Mouse (Mus musculus) embryonic facial prominence, embryonic 13.5 days (tissue): ENCODE data around the gene Cacng6. TPM values are rescaled to one million over a fixed set of nuclear protein-coding genes. Genes with fewer than 3 reads are reported as not detected.

Experiments
- ATAC-seq: fragments of 200-750 bp; cut with Nextera tagmentation; 2 replicates; pipeline ENCODE4 v1.8.0; 2017; ENCODE audit warnings: low read depth; ENCODE audit not compliant: insufficient number of reproducible peaks, insufficient read depth, low FRiP score, low TSS enrichment
- H3K27ac ChIP-seq: fragments of 300-500 bp; sonication (generic); 2 replicates; pipeline ENCODE4 v1.5.1; 2015; ENCODE audit warnings: moderate library complexity, mild to moderate bottlenecking, inconsistent platforms
- H3K27me3 ChIP-seq: fragments of 300-500 bp; sonication (generic); 2 replicates; pipeline ENCODE4 v1.6.1; 2015; ENCODE audit warnings: mild to moderate bottlenecking, inconsistent platforms
- H3K36me3 ChIP-seq: fragments of 300-500 bp; sonication (generic); 2 replicates; pipeline ENCODE4 v1.6.1; 2015; ENCODE audit warnings: mild to moderate bottlenecking, inconsistent platforms
- H3K4me1 ChIP-seq: fragments of 300-500 bp; sonication (generic); 2 replicates; pipeline ENCODE4 v1.6.1; 2015; ENCODE audit warnings: inconsistent platforms
- H3K4me2 ChIP-seq: fragments of 300-500 bp; sonication (generic); 2 replicates; pipeline ENCODE4 v1.6.1; 2015; ENCODE audit warnings: moderate library complexity, mild to moderate bottlenecking, inconsistent platforms
- H3K4me3 ChIP-seq: fragments of 300-500 bp; sonication (generic); 2 replicates; pipeline ENCODE4 v1.5.1; 2015; ENCODE audit warnings: mild to moderate bottlenecking, inconsistent platforms
- H3K9ac ChIP-seq: fragments of 300-500 bp; sonication (generic); 2 replicates; pipeline ENCODE4 v1.6.1; 2015; ENCODE audit warnings: mild to moderate bottlenecking, inconsistent platforms
- H3K9me3 ChIP-seq: fragments of 300-500 bp; sonication (generic); 2 replicates; pipeline ENCODE4 v1.6.1; 2016; ENCODE audit warnings: inconsistent platforms
- WGBS: fragments of 180-500 bp; shearing (Covaris S2); methylation state at CpG from one replicate; pipeline ENCODE4 v1.1.7; 2015; ENCODE audit warnings: mixed read lengths; 5-methylcytosine and 5-hydroxymethylcytosine counted together
- polyA plus RNA-seq: library from polyadenylated mRNA; unstranded; fragments of >200 nt; fragmentation: Nextera tagmentation; extraction: Ambion mirVana; gene quantifications from 2 replicates; pipeline ENCODE4 v1.2.1, GENCODE M21; 2015

The Cacng6 gene
- polyA plus RNA-seq, 1 experiment from 2014 or later: 0.46 TPM

DNA sequence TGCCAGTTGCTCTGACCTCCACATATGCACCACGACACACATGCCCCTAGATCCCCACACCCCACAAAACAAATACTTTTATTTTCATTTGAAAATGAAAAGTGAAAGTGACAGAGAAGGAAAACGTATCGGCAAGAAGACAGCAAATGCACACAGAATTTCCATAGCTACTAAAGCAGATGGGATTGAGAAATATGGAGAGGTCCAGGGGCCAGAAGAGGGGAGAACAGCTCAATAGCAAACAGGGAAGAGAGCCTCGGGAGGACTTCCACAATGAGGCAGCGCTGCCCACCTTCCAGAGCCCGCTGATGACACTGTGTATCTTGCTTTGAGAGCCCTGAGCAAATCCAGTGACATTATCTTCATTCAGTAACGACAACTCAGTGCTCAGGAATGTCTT lies 1.9 kb upstream of the Cacng6 start:
- Histone ChIP-seq H3K4me1 (peaks cover 5% of the 10 kb centered on the region; the same call in 1 of the 2 replicates), H3K27me3 (peaks cover 88% of the 10 kb centered on the region), H3K27ac (no peak overlapping the region), H3K36me3 (no peaks in the 10 kb centered on the region), H3K9me3 (no peaks in the 10 kb centered on the region), H3K4me2 (no peak overlapping the region), H3K4me3 (no peak overlapping the region), H3K9ac (no peak overlapping the region)
- no peak for ATAC-seq
- 59% methylated on average over 7 of the region's 7 CpGs for WGBS

- H3K9me3 ChIP-seq: no peaks in the 10 kb centered on the region
- no peaks in the 10 kb centered on the region for H3K36me3 ChIP-seq
- H3K4me3 ChIP-seq: peak overlapping the region; percentile 23
- peaks cover 74% of the 10 kb centered on the region for H3K27me3 ChIP-seq
- no peak overlapping the region for H3K27ac ChIP-seq
- WGBS: under 1% methylated on average over 30 of the region's 30 CpGs
- no peak for ATAC-seq
- H3K9ac ChIP-seq: peak overlapping the region; percentile 32; the same call in 1 of the 2 replicates
- H3K4me2 ChIP-seq: peak overlapping the region; percentile 46
- H3K4me1 ChIP-seq: peaks cover 5% of the 10 kb centered on the region; the same call in 1 of the 2 replicates
Measured at GRCm38 (mm10) chr7:3423430-3423829, 565 bp upstream of the Cacng6 start.

GRCm38 (mm10) chr7:3425141-3425540 lies 1.1 kb downstream of the Cacng6 start:
- H3K36me3 ChIP-seq: no peaks in the 10 kb centered on the region
- no peak overlapping the region for H3K27ac ChIP-seq
- H3K4me3 ChIP-seq: no peak overlapping the region
- no peak overlapping the region for H3K9ac ChIP-seq
- no peak for ATAC-seq
- no peaks in the 10 kb centered on the region for H3K9me3 ChIP-seq
- H3K4me1 ChIP-seq: peaks cover 5% of the 10 kb centered on the region; the same call in 1 of the 2 replicates
- peaks cover 63% of the 10 kb centered on the region for H3K27me3 ChIP-seq
- no peak overlapping the region for H3K4me2 ChIP-seq
- 84% methylated on average over 5 of the region's 5 CpGs for whole genome bisulfite sequencing

DNA sequence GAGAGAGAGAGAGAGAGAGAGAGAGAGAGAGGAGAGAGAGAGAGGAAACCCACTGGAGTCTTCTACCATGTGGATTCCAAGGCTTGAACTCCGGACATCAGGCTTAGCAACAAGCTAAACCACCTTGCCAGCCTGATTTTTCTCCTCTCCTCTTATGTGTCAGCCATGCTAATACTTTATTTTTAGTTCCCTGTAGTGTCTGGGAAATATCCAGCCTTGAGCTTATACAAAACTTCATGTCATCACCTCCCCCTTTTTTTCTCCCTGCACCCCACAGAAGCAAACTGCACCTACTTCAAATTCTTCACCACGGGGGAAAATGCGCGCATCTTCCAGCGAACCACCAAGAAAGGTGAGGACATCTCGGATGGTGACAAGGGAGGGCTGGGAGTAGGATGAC lies 6.2 kb downstream of the Cacng6 start:
- WGBS: 80% methylated on average over 6 of the region's 6 CpGs

DNA sequence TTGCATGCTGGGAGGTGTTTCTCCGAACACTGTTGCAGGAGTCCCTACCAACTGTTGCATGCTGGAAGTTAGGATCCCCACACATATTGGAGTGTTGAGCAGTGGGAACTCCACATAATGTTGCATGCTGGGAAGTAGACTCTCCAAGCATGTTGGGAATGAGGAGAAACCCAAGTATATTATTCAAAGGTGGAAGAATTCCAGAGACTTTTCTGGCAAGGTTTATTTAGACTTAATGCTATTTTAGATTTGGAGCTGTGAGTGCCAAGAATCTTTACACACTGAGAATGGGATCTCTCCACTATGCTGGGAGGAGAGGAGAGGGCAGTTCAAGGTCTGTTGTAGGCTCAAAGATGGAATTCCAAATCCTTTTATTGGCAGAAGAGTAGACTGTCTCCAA lies 8.1 kb downstream of the Cacng6 start:
- ATAC-seq: no peak
- H3K4me3 ChIP-seq: no peak overlapping the region
- H3K9ac ChIP-seq: no peak overlapping the region
- 92% methylated on average over 1 of the region's 1 CpGs for WGBS
- no peaks in the 10 kb centered on the region for H3K4me1 ChIP-seq
- no peaks in the 10 kb centered on the region for H3K36me3 ChIP-seq
- H3K27ac ChIP-seq: no peak overlapping the region
- no peak overlapping the region for H3K4me2 ChIP-seq
- no peaks in the 10 kb centered on the region for H3K9me3 ChIP-seq
- peaks cover 8% of the 10 kb centered on the region for H3K27me3 ChIP-seq

More for the DNA sequence above, 6.2 kb downstream of the Cacng6 start:
- Histone ChIP-seq H3K36me3 (no peaks in the 10 kb centered on the region), H3K4me1 (no peaks in the 10 kb centered on the region), H3K4me3 (no peak overlapping the region), H3K4me2 (no peak overlapping the region), H3K27me3 (peaks cover 18% of the 10 kb centered on the region), H3K9ac (no peak overlapping the region), H3K27ac (no peak overlapping the region), H3K9me3 (no peaks in the 10 kb centered on the region)
- no peak for ATAC-seq

- no peaks in the 10 kb centered on the region for H3K4me1 ChIP-seq
- WGBS: 61% methylated on average over 5 of the region's 5 CpGs
Measured at GRCm38 (mm10) chr7:3437941-3438340, 13.9 kb downstream of the Cacng6 start.

DNA sequence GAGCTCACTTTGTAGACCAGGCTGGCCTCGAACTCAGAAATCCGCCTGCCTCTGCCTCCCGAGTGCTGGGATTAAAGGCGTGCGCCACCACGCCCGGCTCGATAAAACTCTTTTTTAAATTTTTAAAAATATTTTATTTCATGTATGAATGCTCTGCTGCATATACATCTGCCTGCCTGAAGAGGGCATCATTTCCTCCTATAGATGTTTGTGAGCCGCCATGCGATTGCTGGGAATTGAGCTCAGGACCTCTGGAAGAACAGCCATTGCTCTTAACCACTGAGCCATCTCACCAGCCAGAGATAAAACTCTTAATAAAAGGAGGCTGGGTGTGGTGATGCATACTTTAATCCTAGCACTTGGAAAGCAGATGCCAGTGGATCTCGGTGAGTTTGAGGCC lies 16.0 kb downstream of the Cacng6 start:
- Histone ChIP-seq H3K9me3 (no peaks in the 10 kb centered on the region), H3K36me3 (no peaks in the 10 kb centered on the region), H3K4me2 (no peak overlapping the region), H3K9ac (no peak overlapping the region), H3K27me3 (no peaks in the 10 kb centered on the region), H3K27ac (no peak overlapping the region), H3K4me3 (no peak overlapping the region), H3K4me1 (no peaks in the 10 kb centered on the region)
- WGBS: 81% methylated on average over 9 of the region's 11 CpGs
- ATAC-seq: no peak

More at GRCm38 (mm10) chr7:3437941-3438340, 13.9 kb downstream of the Cacng6 start:
- H3K27me3 ChIP-seq: no peaks in the 10 kb centered on the region
- no peak overlapping the region for H3K4me3 ChIP-seq
- H3K9me3 ChIP-seq: no peaks in the 10 kb centered on the region
- no peak overlapping the region for H3K27ac ChIP-seq
- H3K4me2 ChIP-seq: no peak overlapping the region
- H3K36me3 ChIP-seq: no peaks in the 10 kb centered on the region
- H3K9ac ChIP-seq: no peak overlapping the region
- ATAC-seq: no peak

- no peak overlapping the region for H3K4me3 ChIP-seq
- no peaks in the 10 kb centered on the region for H3K27me3 ChIP-seq
- no peaks in the 10 kb centered on the region for H3K9me3 ChIP-seq
- no peak overlapping the region for H3K27ac ChIP-seq
- H3K36me3 ChIP-seq: no peaks in the 10 kb centered on the region
- 60% methylated on average over 8 of the region's 8 CpGs for WGBS
- ATAC-seq: no peak
- no peak overlapping the region for H3K9ac ChIP-seq
- H3K4me1 ChIP-seq: no peaks in the 10 kb centered on the region
- no peak overlapping the region for H3K4me2 ChIP-seq
Measured at GRCm38 (mm10) chr7:3440526-3440925, 16.5 kb downstream of the Cacng6 start.

DNA sequence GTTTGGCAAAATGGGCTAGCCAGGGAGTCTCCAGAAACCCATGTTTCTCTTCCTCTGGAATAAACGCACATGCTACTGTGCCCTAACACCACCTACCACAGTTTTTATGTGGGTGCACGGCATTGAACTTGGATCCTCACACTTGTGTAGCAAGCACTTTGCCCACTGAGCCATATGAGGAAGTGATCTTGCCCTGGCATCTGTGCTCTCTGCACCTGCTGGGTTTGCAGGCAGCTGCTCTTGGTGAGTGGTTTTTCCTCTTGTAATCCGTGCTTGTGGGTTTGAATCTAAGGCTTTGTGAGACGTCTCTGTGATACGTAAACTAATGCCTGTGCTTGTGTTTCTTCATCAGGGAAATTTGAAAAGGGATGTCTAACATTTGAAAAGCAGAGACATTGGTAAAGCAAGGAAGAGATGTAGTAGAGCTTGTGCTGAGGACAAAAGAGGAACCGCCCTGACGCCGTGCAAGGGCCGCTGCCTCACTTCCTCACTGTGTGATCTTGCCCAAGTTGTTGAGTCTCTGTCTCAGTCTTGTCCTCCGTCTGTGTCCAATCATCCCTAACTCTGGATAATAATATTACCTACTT lies 18.6 kb downstream of the Cacng6 start:
- 82% methylated on average over 10 of the region's 10 CpGs for WGBS
- Histone ChIP-seq H3K36me3 (no peaks in the 10 kb centered on the region), H3K9ac (no peak overlapping the region), H3K4me3 (no peak overlapping the region), H3K4me1 (no peaks in the 10 kb centered on the region), H3K4me2 (no peak overlapping the region), H3K27me3 (no peaks in the 10 kb centered on the region), H3K27ac (no peak overlapping the region), H3K9me3 (no peaks in the 10 kb centered on the region)
- ATAC-seq: no peak

GRCm38 (mm10) chr7:3444678-3445077 lies 20.7 kb downstream of the Cacng6 start:
- Histone ChIP-seq H3K4me3 (no peak overlapping the region), H3K27ac (no peak overlapping the region), H3K27me3 (peaks cover 4% of the 10 kb centered on the region; the same call in 1 of the 2 replicates), H3K4me2 (no peak overlapping the region), H3K9ac (no peak overlapping the region), H3K36me3 (no peaks in the 10 kb centered on the region), H3K4me1 (no peaks in the 10 kb centered on the region), H3K9me3 (no peaks in the 10 kb centered on the region)
- ATAC-seq: no peak
- WGBS: 85% methylated on average over 3 of the region's 3 CpGs

DNA sequence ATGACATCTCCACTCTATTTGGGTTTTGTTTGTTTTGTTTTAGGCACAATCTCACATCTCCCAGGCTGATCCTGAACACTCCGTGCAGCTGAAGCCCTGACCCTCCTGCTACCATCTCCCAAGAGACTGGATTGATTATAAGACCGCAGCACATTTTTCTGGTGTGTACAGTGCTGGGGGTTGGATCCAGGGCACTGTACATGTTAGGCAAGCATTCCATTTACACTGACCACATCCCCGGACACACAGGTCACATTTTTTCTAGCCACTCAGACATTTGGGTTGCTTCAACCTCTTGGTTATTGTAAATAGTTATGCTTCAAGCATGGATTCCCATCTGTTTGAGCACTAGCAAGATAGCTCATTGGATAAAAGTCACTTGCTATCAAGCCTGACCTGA lies 22.6 kb downstream of the Cacng6 start:
- no peak overlapping the region for H3K4me3 ChIP-seq
- no peaks in the 10 kb centered on the region for H3K9me3 ChIP-seq
- no peaks in the 10 kb centered on the region for H3K4me1 ChIP-seq
- whole genome bisulfite sequencing: 74% methylated on average over 3 of the region's 3 CpGs
- no peak for ATAC-seq
- no peak overlapping the region for H3K9ac ChIP-seq
- no peak overlapping the region for H3K4me2 ChIP-seq
- no peak overlapping the region for H3K27ac ChIP-seq
- no peaks in the 10 kb centered on the region for H3K36me3 ChIP-seq
- H3K27me3 ChIP-seq: peaks cover 4% of the 10 kb centered on the region; the same call in 1 of the 2 replicates

- no peak overlapping the region for H3K9ac ChIP-seq
- no peak overlapping the region for H3K4me3 ChIP-seq
- no peaks in the 10 kb centered on the region for H3K9me3 ChIP-seq
- 71% methylated on average over 4 of the region's 4 CpGs for WGBS
- no peak for ATAC-seq
- peaks cover 4% of the 10 kb centered on the region; the same call in 1 of the 2 replicates for H3K27me3 ChIP-seq
- no peaks in the 10 kb centered on the region for H3K36me3 ChIP-seq
- H3K4me1 ChIP-seq: no peaks in the 10 kb centered on the region
- H3K27ac ChIP-seq: no peak overlapping the region
- no peak overlapping the region for H3K4me2 ChIP-seq
Measured at GRCm38 (mm10) chr7:3447026-3447425, 23.0 kb downstream of the Cacng6 start.
